Mouse (Mus musculus): Measurements from ENCODE around the gene Esrp2. TPM values are rescaled to one million over a fixed set of nuclear protein-coding genes. Genes with fewer than 3 reads are reported as not detected.

The Esrp2 gene
- polyA plus RNA-seq, 1 experiment: 0.04 TPM

- H3K4me3 ChIP-seq (ENCODE audit: insufficient read depth, poor library complexity, severe bottlenecking): no peak overlapping the region
- no peaks in the 10 kb centered on the region for H3K27me3 ChIP-seq (ENCODE audit: control insufficient read depth, insufficient read depth, insufficient read length)
- no peak for TF ChIP-seq MYOG (IDR thresholded peaks at IDR 0.05; ENCODE audit: control insufficient read depth, extremely low read depth, insufficient read length)
- TF ChIP-seq USF1 (IDR thresholded peaks at IDR 0.05; ENCODE audit: low read depth): no peak
- no peak for TF ChIP-seq CTCF (IDR thresholded peaks at IDR 0.05; ENCODE audit: control insufficient read depth, insufficient read depth, insufficient read length)
- no peak for TF ChIP-seq MAX (IDR thresholded peaks at IDR 0.05)
- no peak for TF ChIP-seq CEBPB (IDR thresholded peaks at IDR 0.05; ENCODE audit: low read depth)
- TF ChIP-seq FOSL1 (IDR thresholded peaks at IDR 0.05; ENCODE audit: insufficient read depth, low read length, poor library complexity, severe bottlenecking): no peak
- TF ChIP-seq MYOD1 (IDR thresholded peaks at IDR 0.05; ENCODE audit: control insufficient read depth, insufficient read length, low read depth): no peak
- peaks cover 25% of the 10 kb centered on the region for H3K36me3 ChIP-seq (ENCODE audit: control insufficient read depth, insufficient read depth)
- no peaks in the 10 kb centered on the region for H3K79me2 ChIP-seq (ENCODE audit: control insufficient read depth, insufficient read depth)
- no peak overlapping the region for H3ac ChIP-seq (ENCODE audit: control insufficient read depth, insufficient read length, low read depth)
- no peaks in the 10 kb centered on the region for H3K79me3 ChIP-seq (ENCODE audit: low read depth)
Observed at GRCm38 (mm10) chr8:106112514-106112913, 24.3 kb downstream of the Esrp2 start.

- Histone ChIP-seq H3K79me3 (ENCODE audit: low read depth) (no peaks in the 10 kb centered on the region), H3K27me3 (ENCODE audit: control insufficient read depth, insufficient read depth, insufficient read length) (no peaks in the 10 kb centered on the region), H3K36me3 (ENCODE audit: control insufficient read depth, insufficient read depth) (peaks cover 25% of the 10 kb centered on the region), H3ac (ENCODE audit: control insufficient read depth, insufficient read length, low read depth) (no peak overlapping the region), H3K4me3 (ENCODE audit: insufficient read depth, poor library complexity, severe bottlenecking) (no peak overlapping the region), H3K79me2 (ENCODE audit: control insufficient read depth, insufficient read depth) (no peaks in the 10 kb centered on the region)
- no peak for TF ChIP-seq MAX (IDR thresholded peaks at IDR 0.05)
- no peak for TF ChIP-seq CTCF (IDR thresholded peaks at IDR 0.05; ENCODE audit: control insufficient read depth, insufficient read depth, insufficient read length)
- no peak for TF ChIP-seq FOSL1 (IDR thresholded peaks at IDR 0.05; ENCODE audit: insufficient read depth, low read length, poor library complexity, severe bottlenecking)
- TF ChIP-seq USF1 (IDR thresholded peaks at IDR 0.05; ENCODE audit: low read depth): no peak
- no peak for TF ChIP-seq MYOG (IDR thresholded peaks at IDR 0.05; ENCODE audit: control insufficient read depth, extremely low read depth, insufficient read length)
- TF ChIP-seq CEBPB (IDR thresholded peaks at IDR 0.05; ENCODE audit: low read depth): no peak
- no peak for TF ChIP-seq MYOD1 (IDR thresholded peaks at IDR 0.05; ENCODE audit: control insufficient read depth, insufficient read length, low read depth)
Observed at GRCm38 (mm10) chr8:106112041-106112440, 24.7 kb downstream of the Esrp2 start.

- Histone ChIP-seq H3K36me3 (ENCODE audit: control insufficient read depth, insufficient read depth) (peaks cover 36% of the 10 kb centered on the region), H3K4me3 (ENCODE audit: insufficient read depth, poor library complexity, severe bottlenecking) (no peak overlapping the region), H3K79me2 (ENCODE audit: control insufficient read depth, insufficient read depth) (no peaks in the 10 kb centered on the region), H3K27me3 (ENCODE audit: control insufficient read depth, insufficient read depth, insufficient read length) (no peaks in the 10 kb centered on the region), H3K79me3 (ENCODE audit: low read depth) (peaks cover 1% of the 10 kb centered on the region), H3ac (ENCODE audit: control insufficient read depth, insufficient read length, low read depth) (no peak overlapping the region)
- TF ChIP-seq MYOG (IDR thresholded peaks at IDR 0.05; ENCODE audit: control insufficient read depth, extremely low read depth, insufficient read length): no peak
- TF ChIP-seq USF1 (IDR thresholded peaks at IDR 0.05; ENCODE audit: low read depth): no peak
- no peak for TF ChIP-seq MYOD1 (IDR thresholded peaks at IDR 0.05; ENCODE audit: control insufficient read depth, insufficient read length, low read depth)
Observed at GRCm38 (mm10) chr8:106108729-106109128, 28.0 kb downstream of the Esrp2 start.

GRCm38 (mm10) chr8:106108080-106108479 is 28.7 kb downstream of the Esrp2 start:
- Histone ChIP-seq H3K79me2 (ENCODE audit: control insufficient read depth, insufficient read depth) (no peaks in the 10 kb centered on the region), H3K4me3 (ENCODE audit: insufficient read depth, poor library complexity, severe bottlenecking) (no peak overlapping the region), H3K36me3 (ENCODE audit: control insufficient read depth, insufficient read depth) (peaks cover 42% of the 10 kb centered on the region), H3ac (ENCODE audit: control insufficient read depth, insufficient read length, low read depth) (no peak overlapping the region), H3K79me3 (ENCODE audit: low read depth) (peaks cover 1% of the 10 kb centered on the region), H3K27me3 (ENCODE audit: control insufficient read depth, insufficient read depth, insufficient read length) (no peaks in the 10 kb centered on the region)
- TF ChIP-seq FOSL1 (IDR thresholded peaks at IDR 0.05; ENCODE audit: insufficient read depth, low read length, poor library complexity, severe bottlenecking) (no peak), USF1 (IDR thresholded peaks at IDR 0.05; ENCODE audit: low read depth) (no peak), CTCF (IDR thresholded peaks at IDR 0.05; ENCODE audit: control insufficient read depth, insufficient read depth, insufficient read length) (no peak), MYOD1 (IDR thresholded peaks at IDR 0.05; ENCODE audit: control insufficient read depth, insufficient read length, low read depth) (no peak), MYOG (IDR thresholded peaks at IDR 0.05; ENCODE audit: control insufficient read depth, extremely low read depth, insufficient read length) (no peak), MAX (IDR thresholded peaks at IDR 0.05) (no peak), CEBPB (IDR thresholded peaks at IDR 0.05; ENCODE audit: low read depth) (no peak)

- peaks cover 50% of the 10 kb centered on the region for H3K36me3 ChIP-seq (ENCODE audit: control insufficient read depth, insufficient read depth)
- H3K79me2 ChIP-seq (ENCODE audit: control insufficient read depth, insufficient read depth): no peaks in the 10 kb centered on the region
- peaks cover 1% of the 10 kb centered on the region for H3K79me3 ChIP-seq (ENCODE audit: low read depth)
- no peak overlapping the region for H3K4me3 ChIP-seq (ENCODE audit: insufficient read depth, poor library complexity, severe bottlenecking)
- TF ChIP-seq FOSL1 (IDR thresholded peaks at IDR 0.05; ENCODE audit: insufficient read depth, low read length, poor library complexity, severe bottlenecking) (no peak), USF1 (IDR thresholded peaks at IDR 0.05; ENCODE audit: low read depth) (no peak), CTCF (IDR thresholded peaks at IDR 0.05; ENCODE audit: control insufficient read depth, insufficient read depth, insufficient read length) (no peak)
- no peaks in the 10 kb centered on the region for H3K27me3 ChIP-seq (ENCODE audit: control insufficient read depth, insufficient read depth, insufficient read length)
- H3ac ChIP-seq (ENCODE audit: control insufficient read depth, insufficient read length, low read depth): no peak overlapping the region
Observed at GRCm38 (mm10) chr8:106106193-106106592, 30.6 kb downstream of the Esrp2 start.

GRCm38 (mm10) chr8:106103888-106104287 is 32.9 kb downstream of the Esrp2 start:
- no peak overlapping the region for H3K4me3 ChIP-seq (ENCODE audit: insufficient read depth, poor library complexity, severe bottlenecking)
- no peak for TF ChIP-seq MAX (IDR thresholded peaks at IDR 0.05)
- no peak for TF ChIP-seq CTCF (IDR thresholded peaks at IDR 0.05; ENCODE audit: control insufficient read depth, insufficient read depth, insufficient read length)
- TF ChIP-seq USF1 (IDR thresholded peaks at IDR 0.05; ENCODE audit: low read depth): no peak
- no peak for TF ChIP-seq FOSL1 (IDR thresholded peaks at IDR 0.05; ENCODE audit: insufficient read depth, low read length, poor library complexity, severe bottlenecking)
- no peak for TF ChIP-seq MYOG (IDR thresholded peaks at IDR 0.05; ENCODE audit: control insufficient read depth, extremely low read depth, insufficient read length)
- no peak for TF ChIP-seq CEBPB (IDR thresholded peaks at IDR 0.05; ENCODE audit: low read depth)
- TF ChIP-seq MYOD1 (IDR thresholded peaks at IDR 0.05; ENCODE audit: control insufficient read depth, insufficient read length, low read depth): no peak
- no peak overlapping the region for H3ac ChIP-seq (ENCODE audit: control insufficient read depth, insufficient read length, low read depth)
- H3K27me3 ChIP-seq (ENCODE audit: control insufficient read depth, insufficient read depth, insufficient read length): no peaks in the 10 kb centered on the region
- H3K79me3 ChIP-seq (ENCODE audit: low read depth): peaks cover 1% of the 10 kb centered on the region
- peaks cover 53% of the 10 kb centered on the region for H3K36me3 ChIP-seq (ENCODE audit: control insufficient read depth, insufficient read depth)
- H3K79me2 ChIP-seq (ENCODE audit: control insufficient read depth, insufficient read depth): no peaks in the 10 kb centered on the region
